Mouse (Mus musculus): ENCODE results near the gene Rpl7l1.
"Not testable (repeated sequence)": the region's sequence is repeated elsewhere in the genome, so short reads cannot be mapped to it uniquely, and the experiment has no call there.

Gene Rpl7l1

DNA sequence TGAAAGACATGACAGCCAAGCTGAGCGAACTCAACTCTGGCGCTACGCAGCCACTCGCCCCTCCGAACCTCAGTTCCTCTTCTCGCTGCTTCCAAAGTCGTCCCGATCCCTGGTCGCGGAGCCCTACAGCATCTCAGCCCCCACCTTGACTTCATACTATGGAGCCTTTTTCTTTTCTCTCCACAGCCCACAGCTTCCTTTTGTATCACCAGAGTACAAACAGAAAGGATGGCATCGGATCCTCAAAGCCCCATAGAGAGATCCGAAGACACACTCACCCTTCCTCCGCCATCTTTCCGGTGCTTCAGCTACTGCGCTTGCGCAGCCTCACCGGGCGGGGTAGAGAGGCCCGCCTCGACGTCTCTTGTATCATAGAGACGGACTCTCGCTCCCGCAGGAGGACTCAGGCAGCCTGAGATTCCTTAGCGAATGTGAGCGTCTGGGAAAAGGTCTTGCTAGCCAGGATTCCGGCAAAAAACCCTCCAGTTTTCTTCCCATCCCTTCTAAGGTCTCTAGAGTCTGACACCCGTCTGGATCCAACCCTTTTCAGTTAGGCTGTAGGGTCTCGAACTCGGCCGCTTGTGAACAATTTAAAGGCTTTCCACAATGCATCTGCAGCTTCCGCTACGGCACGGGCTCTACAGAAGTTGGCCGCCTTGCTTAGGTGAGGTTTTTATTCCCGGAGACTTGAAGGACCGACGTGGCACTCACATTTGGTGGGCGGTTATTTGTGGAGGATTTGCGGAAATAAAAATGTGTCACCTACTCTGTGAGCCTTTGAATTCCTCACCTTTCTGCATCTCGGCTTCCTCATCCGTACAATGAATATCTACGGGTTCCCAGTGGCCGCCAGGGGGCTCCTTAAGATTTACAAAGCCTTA lies at the start of gene Rpl7l1:
TSS of gene Rpl7l1 (minus strand) at position 332 of the 881 bp plus-strand sequence.
- peak; percentile 90 for DNase-seq

- DNase-seq, result no peak
These were observed 47.5 kb upstream of the Rpl7l1 start for GRCm38 (mm10) chr17:46829856-46830535.

DNA sequence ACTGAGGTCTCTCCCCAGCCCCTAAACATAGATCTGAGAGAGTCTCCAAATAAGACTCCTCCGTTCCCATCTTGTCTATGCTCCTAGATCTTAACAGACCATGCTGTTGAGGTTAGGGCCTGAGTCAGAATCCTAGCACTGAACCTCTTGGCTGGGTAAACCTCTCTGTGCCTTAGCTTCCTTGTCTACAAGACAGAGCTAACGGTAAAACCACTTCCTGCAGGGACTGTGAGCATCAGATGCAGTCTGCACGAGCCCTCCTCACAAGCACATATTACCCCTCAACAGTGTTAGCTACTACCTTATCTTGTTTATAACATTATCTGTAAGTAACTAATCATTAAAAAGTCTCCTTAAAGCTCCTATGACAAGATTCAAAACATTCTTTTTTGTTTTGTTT lies 46.5 kb upstream of the Rpl7l1 start:
- DNase-seq, result no peak

DNA sequence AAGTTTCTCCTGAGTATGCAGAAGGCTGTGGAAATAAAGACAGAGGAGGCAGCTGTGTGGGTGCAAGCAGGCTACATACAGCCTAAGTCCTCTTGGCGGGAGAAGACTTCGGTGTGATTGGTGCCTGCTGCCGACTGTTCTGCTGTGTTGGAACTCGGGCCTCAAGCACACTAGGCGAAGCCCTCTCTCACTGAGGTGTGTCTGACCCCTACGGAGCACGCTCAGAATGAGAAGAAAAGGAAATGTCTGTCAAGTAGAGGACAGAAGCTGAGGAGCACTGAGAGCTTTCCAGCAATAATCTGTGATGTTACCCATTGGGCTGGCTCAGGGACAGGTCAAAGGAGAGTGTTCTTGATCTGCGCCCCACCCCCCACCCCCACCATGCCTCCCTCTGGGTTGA lies 40.6 kb upstream of the Rpl7l1 start:
- DNase-seq, result no peak

- DNase-seq, result no peak
These were observed 38.2 kb upstream of the Rpl7l1 start for GRCm38 (mm10) chr17:46820628-46821027.

DNA sequence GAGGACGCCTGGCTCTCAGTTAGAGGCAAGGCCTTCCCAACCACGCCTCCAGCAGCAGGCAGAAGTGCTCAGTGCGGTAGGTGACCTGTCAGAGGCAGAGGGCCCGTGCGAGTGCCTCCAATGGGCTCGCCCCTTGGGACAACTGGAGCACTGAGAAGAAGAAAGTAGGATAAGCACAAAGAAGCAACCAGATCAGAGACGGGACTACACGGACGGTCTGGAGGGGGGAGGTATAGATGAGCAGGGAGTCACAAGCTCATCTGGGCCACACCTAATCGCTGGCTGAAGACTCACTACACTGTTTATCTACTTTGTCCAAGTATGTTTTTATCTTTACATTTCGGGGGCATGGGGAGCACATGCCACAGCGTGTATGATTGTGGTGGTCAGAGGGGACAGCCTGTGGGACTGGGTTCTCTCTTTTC lies 35.3 kb upstream of the Rpl7l1 start:
- DNase-seq, result no peak

GRCm38 (mm10) chr17:46816306-46816705 lies 33.8 kb upstream of the Rpl7l1 start:
- no peak for DNase-seq

DNA sequence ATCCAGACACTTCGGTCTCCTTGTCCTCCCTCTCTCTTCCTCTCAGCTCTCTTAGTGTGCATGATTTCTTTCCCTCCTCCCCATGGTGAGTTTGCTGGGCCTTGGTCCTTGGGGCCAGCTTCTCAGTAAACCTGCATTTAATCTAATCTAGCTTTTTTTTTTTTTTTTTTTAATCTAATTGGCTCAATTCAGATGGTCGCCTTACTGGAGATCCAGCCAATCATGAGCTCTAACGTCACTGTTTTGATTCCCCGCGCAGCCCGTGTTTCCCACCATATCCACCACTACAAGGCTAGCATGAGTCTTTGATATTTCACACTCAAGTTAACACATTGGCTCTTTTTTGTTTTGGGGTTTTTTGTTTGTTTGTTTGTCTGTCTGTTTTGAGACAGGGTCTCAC lies 32.0 kb upstream of the Rpl7l1 start:
- DNase-seq, result no peak

DNA sequence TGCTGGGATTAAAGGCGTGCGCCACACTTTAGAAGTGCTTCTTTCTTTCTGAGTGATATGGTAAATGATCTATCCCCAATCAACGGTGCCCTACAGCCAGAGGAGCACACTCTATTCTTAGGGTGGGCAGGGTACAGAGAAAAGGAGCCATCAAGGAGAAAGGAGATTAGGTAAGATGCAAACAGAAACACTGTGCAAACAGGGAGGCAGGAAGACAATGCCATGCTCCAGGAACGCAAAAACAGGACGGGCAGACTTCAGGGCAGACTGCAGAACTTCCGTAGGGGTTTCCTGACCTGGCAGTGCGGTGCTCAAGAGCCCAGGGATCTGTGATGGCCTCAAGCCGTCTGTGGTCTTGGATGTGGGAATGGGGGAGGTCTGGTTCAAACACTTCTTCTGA lies 31.2 kb upstream of the Rpl7l1 start:
- DNase-seq, result no peak

DNA sequence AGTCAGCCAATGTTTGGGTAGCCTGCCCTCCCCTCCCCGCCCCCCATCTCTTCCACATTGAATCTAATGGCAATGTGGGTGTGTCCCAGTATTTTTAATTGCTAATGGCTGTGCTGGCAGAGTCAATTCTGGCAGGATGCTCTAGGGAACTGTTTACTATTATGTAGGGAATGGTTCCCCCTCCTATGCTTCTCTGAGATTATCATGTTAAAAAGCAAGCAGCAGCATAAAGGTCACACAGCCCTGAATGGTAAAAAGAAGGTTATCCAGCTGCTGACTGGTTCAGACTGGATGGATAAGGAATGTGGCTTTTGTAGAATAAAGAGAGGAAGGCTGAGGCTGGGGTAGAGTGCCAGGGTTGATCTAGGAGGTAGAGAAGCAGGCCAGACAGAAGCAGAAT lies 30.0 kb upstream of the Rpl7l1 start:
- DNase-seq, result no peak

GRCm38 (mm10) chr17:46810672-46811071 lies 28.2 kb upstream of the Rpl7l1 start:
- no peak for DNase-seq

GRCm38 (mm10) chr17:46809131-46809830 lies 26.8 kb upstream of the Rpl7l1 start:
- no peak for DNase-seq

GRCm38 (mm10) chr17:46808376-46808775 lies 25.9 kb upstream of the Rpl7l1 start:
- DNase-seq, result no peak

- no peak for DNase-seq
These were observed 19.3 kb upstream of the Rpl7l1 start for GRCm38 (mm10) chr17:46801761-46802160.

DNA sequence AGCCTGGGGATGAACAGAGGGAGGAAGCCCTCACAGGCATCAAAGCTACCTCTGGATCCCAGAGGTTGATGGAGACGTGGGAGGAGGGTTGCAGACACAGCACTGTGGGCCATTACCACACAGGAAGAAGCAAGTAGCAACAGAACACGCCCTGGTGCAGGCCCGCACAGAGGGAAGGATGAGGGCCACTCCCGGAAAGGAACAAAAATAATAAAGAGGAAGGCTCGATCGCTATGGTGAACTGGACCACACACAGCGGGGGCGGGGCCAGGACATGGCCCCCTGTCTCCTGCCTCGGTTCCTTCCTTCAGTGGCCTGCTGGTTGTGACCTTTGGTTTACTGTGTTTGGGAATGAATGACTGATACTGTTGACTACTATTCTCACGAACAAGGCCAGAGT lies 17.2 kb upstream of the Rpl7l1 start:
- DNase-seq, result no peak

DNA sequence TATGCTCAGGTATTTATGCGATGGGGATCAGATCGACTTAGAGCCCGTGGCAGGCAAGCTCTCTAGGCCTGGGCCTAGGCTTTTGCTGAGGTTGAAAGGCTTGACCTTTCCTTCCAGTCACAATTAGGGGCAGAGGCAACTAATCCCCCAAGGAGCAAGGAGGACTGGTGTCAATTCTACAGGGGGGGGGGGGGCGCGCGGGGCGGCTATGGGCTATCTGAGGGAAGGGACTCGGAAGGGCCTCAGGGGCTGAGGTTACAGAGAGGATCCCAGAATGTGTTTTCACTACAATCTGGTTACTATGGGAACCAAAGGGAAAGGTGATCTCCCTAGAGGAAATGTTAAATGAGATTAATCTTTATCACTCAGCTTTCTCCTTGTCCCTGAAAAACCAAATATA lies 14.9 kb upstream of the Rpl7l1 start:
- DNase-seq, result no peak

- no peak for DNase-seq
These were observed 14.3 kb upstream of the Rpl7l1 start for GRCm38 (mm10) chr17:46796743-46797142.

GRCm38 (mm10) chr17:46792963-46793362 lies 10.5 kb upstream of the Rpl7l1 start:
- no peak for DNase-seq

DNA sequence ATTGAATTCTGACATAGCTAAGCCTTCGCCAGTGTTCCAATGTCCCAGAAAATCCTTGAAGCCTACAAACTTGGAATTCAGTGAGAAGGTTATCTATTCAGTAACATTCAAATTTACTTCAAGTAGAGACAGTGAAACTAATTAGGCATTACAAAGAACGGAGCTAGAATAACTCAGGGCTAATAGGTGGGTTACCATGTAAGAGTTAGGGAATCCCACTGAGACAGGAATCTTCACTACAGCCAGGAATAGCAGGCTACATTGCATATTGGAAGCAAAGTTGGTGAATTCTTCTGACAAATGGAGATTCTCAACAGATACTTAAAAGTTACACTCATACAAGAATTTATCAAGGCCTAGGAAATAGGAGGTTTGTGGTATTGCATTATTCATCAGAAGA lies 5.5 kb upstream of the Rpl7l1 start:
- DNase-seq, result not testable (repeated sequence)

DNA sequence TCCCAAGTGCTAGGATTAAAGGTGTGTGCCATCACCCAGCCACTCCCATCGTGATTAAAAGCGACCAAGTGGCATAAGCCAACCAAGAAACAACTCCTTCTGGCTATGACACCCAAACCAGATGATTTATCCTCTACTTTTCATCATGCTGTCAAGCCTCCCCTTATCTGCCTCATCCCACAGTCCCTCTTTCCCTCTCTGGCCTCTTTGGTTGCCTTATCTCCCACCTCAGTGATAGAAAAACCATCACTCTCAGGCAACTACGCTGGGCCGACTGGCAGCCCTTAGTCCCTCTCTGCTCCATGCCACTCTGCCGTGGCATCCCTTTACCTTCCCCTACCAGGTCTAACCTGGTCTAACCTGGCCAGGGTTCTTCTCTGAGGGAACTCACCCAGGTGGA lies 4.5 kb upstream of the Rpl7l1 start:
- DNase-seq, result no peak

GRCm38 (mm10) chr17:46783222-46783565 lies 722 bp upstream of the Rpl7l1 start:
- DNase-seq, result no peak

DNA sequence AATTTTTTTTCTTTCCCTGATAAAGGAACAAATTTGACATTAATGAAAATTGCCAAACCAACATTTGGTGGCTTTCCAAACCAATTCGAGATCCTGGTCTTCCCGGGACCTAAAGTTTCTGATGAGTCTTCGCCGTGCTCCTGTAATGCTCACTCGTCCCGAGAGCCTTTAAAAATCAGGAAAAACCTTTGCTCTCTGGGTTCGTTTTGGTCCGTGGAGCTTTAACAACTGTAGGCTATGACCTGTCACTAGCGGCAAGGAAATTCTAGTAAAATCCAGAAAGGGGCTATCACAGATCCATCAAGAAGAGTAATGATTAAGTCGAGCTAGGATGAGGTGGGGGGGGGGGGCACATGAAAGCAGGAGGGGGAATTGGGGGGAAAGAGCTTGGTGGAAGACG lies 596 bp downstream of the Rpl7l1 start:
- DNase-seq, result no peak

DNA sequence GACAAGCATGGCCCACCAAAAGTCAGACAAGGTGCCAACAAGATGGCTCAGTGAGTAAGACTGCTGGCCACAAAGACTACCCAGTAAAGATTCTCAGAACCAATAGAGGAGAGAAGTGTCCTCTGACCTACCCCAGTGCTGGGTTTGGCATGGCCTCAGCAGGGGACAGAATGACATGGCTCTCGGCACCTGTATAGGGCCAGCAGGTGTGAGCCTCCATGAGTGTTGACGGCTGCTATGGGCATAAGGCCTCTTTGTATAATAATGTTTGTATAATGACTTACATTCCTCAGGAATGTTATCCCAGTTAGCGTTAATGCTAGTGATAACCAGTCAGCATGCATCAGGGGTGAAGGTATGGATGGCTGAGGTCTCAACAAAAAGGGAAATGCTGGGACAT lies 6.4 kb downstream of the Rpl7l1 start:
- no peak for DNase-seq

DNA sequence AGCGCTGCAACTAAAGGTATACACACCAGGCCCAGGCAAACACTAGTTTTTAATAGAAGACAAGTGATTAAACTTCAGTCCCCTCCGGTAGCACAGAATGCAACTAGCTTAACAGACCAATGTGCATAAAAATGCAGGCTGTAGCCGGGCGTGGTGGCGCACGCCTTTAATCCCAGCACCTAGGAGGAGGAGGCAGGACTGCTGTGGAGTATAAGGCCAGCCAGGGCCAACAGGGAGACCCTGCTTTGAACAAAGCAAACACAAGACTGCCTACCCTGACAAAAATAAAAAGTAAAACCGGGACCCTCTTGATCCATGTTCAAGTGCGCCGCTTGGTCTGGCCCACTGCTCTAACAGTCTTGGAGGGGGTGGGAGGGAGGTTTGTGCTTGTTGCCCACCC lies 7.4 kb downstream of the Rpl7l1 start:
- DNase-seq, result no peak

Data from cerebellum, adult 8-10 months (tissue).